Mouse (Mus musculus): Measurements from ENCODE around the gene Phf14. TPM values are rescaled to one million over a fixed set of nuclear protein-coding genes. Genes with fewer than 3 reads are reported as not detected.

Phf14 gene
- polyA plus RNA-seq, 1 experiment from 2014 or later: 133 TPM

DNA sequence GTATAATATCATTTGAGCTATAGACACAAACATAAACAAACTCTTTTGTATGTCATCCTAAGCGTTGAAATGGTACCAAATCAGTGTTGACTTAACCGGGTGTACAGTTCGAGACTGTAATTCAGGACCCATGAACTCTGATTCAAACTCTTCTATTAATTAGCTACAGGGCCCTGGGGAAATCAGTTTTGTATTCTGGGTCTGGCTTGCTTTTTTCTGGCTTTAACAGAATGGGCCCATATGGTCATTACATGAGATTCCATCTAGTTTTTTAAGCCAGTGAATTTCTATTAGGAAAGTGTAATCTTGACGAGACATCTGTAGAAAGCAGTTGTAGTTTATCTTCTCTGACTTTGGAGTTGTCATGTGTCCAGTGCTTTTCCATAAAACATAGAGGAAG, 160.3 kb downstream of the Phf14 start:
- no peak overlapping the region for H3K4me2 ChIP-seq (ENCODE audit: low read length)
- ATAC-seq (ENCODE audit: low FRiP score, low TSS enrichment) (no peak), DNase-seq (peak; percentile 32)
- H3K9me3 ChIP-seq (ENCODE audit: control insufficient read depth, low read length): no peaks in the 10 kb centered on the region
- H3K4me3 ChIP-seq (replicated peaks; ENCODE audit: low read depth, low read length): no peak overlapping the region
- H3K4me1 ChIP-seq (ENCODE audit: control insufficient read depth, insufficient read depth, low read length): no peaks in the 10 kb centered on the region
- H3K36me3 ChIP-seq (ENCODE audit: control insufficient read depth, insufficient read depth, low read length): peaks cover 7% of the 10 kb centered on the region; the same call in 1 of the 2 replicates
- no peak overlapping the region for H3K27ac ChIP-seq (replicated peaks; ENCODE audit: low read depth, low read length)
- H3K27me3 ChIP-seq (ENCODE audit: control insufficient read depth, insufficient read depth, low read length): no peaks in the 10 kb centered on the region
- WGBS: 66% methylated on average over 4 of the region's 4 CpGs
- H3K9ac ChIP-seq (replicated peaks; ENCODE audit: low read length): no peak overlapping the region

- ATAC-seq (ENCODE audit: low FRiP score, low TSS enrichment) (no peak), DNase-seq (no peak)
- H3K27me3 ChIP-seq (ENCODE audit: control insufficient read depth, insufficient read depth, low read length): no peaks in the 10 kb centered on the region
- no peak overlapping the region for H3K4me3 ChIP-seq (replicated peaks; ENCODE audit: low read depth, low read length)
- H3K9me3 ChIP-seq (ENCODE audit: control insufficient read depth, low read length): no peaks in the 10 kb centered on the region
- H3K27ac ChIP-seq (replicated peaks; ENCODE audit: low read depth, low read length): no peak overlapping the region
- 96% methylated on average over 2 of the region's 2 CpGs for WGBS
- no peaks in the 10 kb centered on the region for H3K4me1 ChIP-seq (ENCODE audit: control insufficient read depth, insufficient read depth, low read length)
- no peak overlapping the region for H3K9ac ChIP-seq (replicated peaks; ENCODE audit: low read length)
- no peak overlapping the region for H3K4me2 ChIP-seq (ENCODE audit: low read length)
- H3K36me3 ChIP-seq (ENCODE audit: control insufficient read depth, insufficient read depth, low read length): 0 out of 2 replicates have a peak, but pooled peaks cover 5% of the 10 kb centered on the region
Observed at GRCm38 (mm10) chr6:12069357-12069756, 161.7 kb downstream of the Phf14 start.

GRCm38 (mm10) chr6:12074599-12074998, 167.0 kb downstream of the Phf14 start:
- Histone ChIP-seq H3K27ac (replicated peaks; ENCODE audit: low read depth, low read length) (no peak overlapping the region), H3K9ac (replicated peaks; ENCODE audit: low read length) (no peak overlapping the region), H3K4me2 (ENCODE audit: low read length) (no peak overlapping the region), H3K27me3 (ENCODE audit: control insufficient read depth, insufficient read depth, low read length) (no peaks in the 10 kb centered on the region), H3K9me3 (ENCODE audit: control insufficient read depth, low read length) (no peaks in the 10 kb centered on the region), H3K4me1 (ENCODE audit: control insufficient read depth, insufficient read depth, low read length) (no peaks in the 10 kb centered on the region), H3K4me3 (replicated peaks; ENCODE audit: low read depth, low read length) (no peak overlapping the region), H3K36me3 (ENCODE audit: control insufficient read depth, insufficient read depth, low read length) (no peaks in the 10 kb centered on the region)
- DNase-seq (no peak), ATAC-seq (ENCODE audit: low FRiP score, low TSS enrichment) (no peak)
- 90% methylated on average over 5 of the region's 5 CpGs for WGBS

DNA sequence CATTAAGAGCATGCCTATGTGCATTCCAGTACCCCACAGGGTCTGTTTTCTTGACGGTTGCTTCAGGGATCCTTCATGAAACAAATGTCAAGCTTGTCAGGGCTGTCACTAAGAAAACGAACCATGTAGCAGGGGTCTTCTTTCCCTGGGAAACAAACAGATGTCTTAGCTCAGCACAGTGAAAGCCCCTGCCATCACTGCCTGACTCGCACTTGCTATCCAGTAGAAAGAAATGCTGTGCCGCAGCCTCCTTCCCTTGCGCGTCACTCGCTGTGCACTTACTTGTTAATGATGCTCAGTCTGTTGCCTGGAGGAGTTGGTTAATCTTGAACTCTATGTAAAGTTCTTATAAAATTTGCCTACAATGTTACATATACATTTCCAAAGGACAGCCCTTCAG, 169.7 kb downstream of the Phf14 start:
- Histone ChIP-seq H3K27ac (replicated peaks; ENCODE audit: low read depth, low read length) (no peak overlapping the region), H3K36me3 (ENCODE audit: control insufficient read depth, insufficient read depth, low read length) (peaks cover 8% of the 10 kb centered on the region), H3K9ac (replicated peaks; ENCODE audit: low read length) (no peak overlapping the region), H3K27me3 (ENCODE audit: control insufficient read depth, insufficient read depth, low read length) (no peaks in the 10 kb centered on the region), H3K4me1 (ENCODE audit: control insufficient read depth, insufficient read depth, low read length) (no peaks in the 10 kb centered on the region), H3K4me3 (replicated peaks; ENCODE audit: low read depth, low read length) (no peak overlapping the region), H3K9me3 (ENCODE audit: control insufficient read depth, low read length) (no peaks in the 10 kb centered on the region), H3K4me2 (ENCODE audit: low read length) (no peak overlapping the region)
- no peak for DNase-seq
- 68% methylated on average over 7 of the region's 7 CpGs for WGBS
- ATAC-seq (ENCODE audit: low FRiP score, low TSS enrichment): no peak

DNA sequence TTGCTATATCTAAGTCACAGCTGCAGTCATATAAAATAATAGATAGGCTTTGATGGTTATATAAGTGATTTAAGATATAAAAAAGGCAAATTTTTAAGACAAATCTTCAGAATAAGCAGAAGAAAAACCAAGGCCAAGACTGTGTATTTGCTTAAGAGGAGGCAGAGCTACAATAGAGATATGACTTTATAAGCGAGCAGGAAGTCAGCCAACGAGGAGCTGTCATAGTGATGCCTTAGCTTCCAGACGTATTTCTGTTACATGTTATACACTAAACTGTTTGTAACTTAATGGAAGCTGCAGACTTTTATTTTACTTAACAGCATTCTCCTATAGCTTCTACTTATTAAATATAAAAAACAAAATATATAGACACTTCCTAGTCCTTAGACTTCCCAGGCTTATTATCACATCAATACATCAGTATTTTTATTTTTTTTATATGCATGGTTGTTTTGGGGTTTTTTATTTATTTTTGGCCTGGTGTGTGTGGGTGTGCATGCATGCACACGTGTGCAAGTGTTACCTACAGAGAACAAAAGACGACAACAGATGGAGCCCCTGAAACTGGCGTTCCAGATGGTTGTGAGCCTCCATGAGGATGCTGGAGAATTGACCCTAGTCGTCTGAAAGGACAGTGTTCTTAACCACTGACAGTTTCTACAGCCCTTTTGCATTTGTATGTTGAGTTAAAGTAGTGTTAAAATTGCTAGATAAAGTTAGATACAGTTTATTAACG, 170.4 kb downstream of the Phf14 start:
- no peak overlapping the region for H3K4me2 ChIP-seq (ENCODE audit: low read length)
- DNase-seq: no peak
- H3K27me3 ChIP-seq (ENCODE audit: control insufficient read depth, insufficient read depth, low read length): no peaks in the 10 kb centered on the region
- peaks cover 8% of the 10 kb centered on the region for H3K36me3 ChIP-seq (ENCODE audit: control insufficient read depth, insufficient read depth, low read length)
- WGBS: 73% methylated on average over 8 of the region's 8 CpGs
- H3K9me3 ChIP-seq (ENCODE audit: control insufficient read depth, low read length): no peaks in the 10 kb centered on the region
- H3K27ac ChIP-seq (replicated peaks; ENCODE audit: low read depth, low read length): no peak overlapping the region
- no peak overlapping the region for H3K9ac ChIP-seq (replicated peaks; ENCODE audit: low read length)
- no peak for ATAC-seq (ENCODE audit: low FRiP score, low TSS enrichment)
- no peaks in the 10 kb centered on the region for H3K4me1 ChIP-seq (ENCODE audit: control insufficient read depth, insufficient read depth, low read length)
- H3K4me3 ChIP-seq (replicated peaks; ENCODE audit: low read depth, low read length): no peak overlapping the region

GRCm38 (mm10) chr6:12079260-12079659, 171.7 kb downstream of the Phf14 start:
- no peak for ATAC-seq (ENCODE audit: low FRiP score, low TSS enrichment)
- Histone ChIP-seq H3K4me3 (replicated peaks; ENCODE audit: low read depth, low read length) (no peak overlapping the region), H3K9ac (replicated peaks; ENCODE audit: low read length) (no peak overlapping the region), H3K4me1 (ENCODE audit: control insufficient read depth, insufficient read depth, low read length) (no peaks in the 10 kb centered on the region), H3K4me2 (ENCODE audit: low read length) (no peak overlapping the region), H3K27me3 (ENCODE audit: control insufficient read depth, insufficient read depth, low read length) (no peaks in the 10 kb centered on the region), H3K36me3 (ENCODE audit: control insufficient read depth, insufficient read depth, low read length) (peaks cover 14% of the 10 kb centered on the region), H3K9me3 (ENCODE audit: control insufficient read depth, low read length) (no peaks in the 10 kb centered on the region), H3K27ac (replicated peaks; ENCODE audit: low read depth, low read length) (no peak overlapping the region)
- 86% methylated on average over 4 of the region's 4 CpGs for WGBS
- DNase-seq: no peak

DNA sequence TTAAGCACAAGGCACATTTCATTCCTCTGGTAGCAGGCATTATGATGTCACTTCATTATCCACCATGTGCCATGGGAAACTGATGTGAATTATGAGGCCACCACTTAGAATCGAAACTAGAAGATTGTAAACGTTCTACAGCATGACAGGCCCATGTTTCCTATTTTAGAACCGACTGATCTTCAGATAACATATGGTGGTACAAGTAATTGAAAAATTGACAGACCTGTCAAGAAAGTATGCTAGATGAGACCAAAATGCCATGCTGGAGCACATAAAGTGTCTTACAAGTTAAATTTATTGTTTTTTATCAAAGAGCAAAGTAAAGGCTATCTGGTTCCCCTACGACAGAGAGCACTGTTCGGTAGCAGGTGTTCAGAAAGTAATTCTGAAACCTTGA, 172.8 kb downstream of the Phf14 start:
- H3K9me3 ChIP-seq (ENCODE audit: control insufficient read depth, low read length): no peaks in the 10 kb centered on the region
- no peaks in the 10 kb centered on the region for H3K27me3 ChIP-seq (ENCODE audit: control insufficient read depth, insufficient read depth, low read length)
- 88% methylated on average over 5 of the region's 5 CpGs for WGBS
- H3K4me2 ChIP-seq (ENCODE audit: low read length): no peak overlapping the region
- ATAC-seq (ENCODE audit: low FRiP score, low TSS enrichment) (no peak), DNase-seq (no peak)
- no peak overlapping the region for H3K4me3 ChIP-seq (replicated peaks; ENCODE audit: low read depth, low read length)
- H3K9ac ChIP-seq (replicated peaks; ENCODE audit: low read length): no peak overlapping the region
- H3K36me3 ChIP-seq (ENCODE audit: control insufficient read depth, insufficient read depth, low read length): peaks cover 14% of the 10 kb centered on the region
- no peak overlapping the region for H3K27ac ChIP-seq (replicated peaks; ENCODE audit: low read depth, low read length)
- H3K4me1 ChIP-seq (ENCODE audit: control insufficient read depth, insufficient read depth, low read length): no peaks in the 10 kb centered on the region

DNA sequence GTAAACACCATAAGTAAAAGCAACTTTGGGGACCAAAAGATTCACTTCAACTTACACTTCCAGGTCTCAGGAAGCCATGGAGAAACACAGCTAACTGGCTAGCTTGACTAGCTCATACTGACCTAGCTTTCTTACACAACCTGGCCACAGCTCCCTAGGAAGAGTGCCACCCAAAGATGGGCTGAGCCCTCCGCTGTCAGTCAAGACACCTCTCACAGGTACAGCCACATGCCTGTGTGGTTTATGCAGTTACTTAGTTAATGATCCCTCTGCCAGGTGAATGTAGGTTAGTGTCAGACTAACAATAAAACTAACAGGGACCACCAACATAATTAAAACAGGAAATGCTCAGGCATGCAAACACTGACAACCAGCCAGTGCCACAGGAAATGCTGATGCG, 174.1 kb downstream of the Phf14 start:
- DNase-seq (no peak), ATAC-seq (ENCODE audit: low FRiP score, low TSS enrichment) (no peak)
- no peak overlapping the region for H3K4me3 ChIP-seq (replicated peaks; ENCODE audit: low read depth, low read length)
- no peak overlapping the region for H3K9ac ChIP-seq (replicated peaks; ENCODE audit: low read length)
- H3K27ac ChIP-seq (replicated peaks; ENCODE audit: low read depth, low read length): no peak overlapping the region
- no peaks in the 10 kb centered on the region for H3K4me1 ChIP-seq (ENCODE audit: control insufficient read depth, insufficient read depth, low read length)
- H3K27me3 ChIP-seq (ENCODE audit: control insufficient read depth, insufficient read depth, low read length): no peaks in the 10 kb centered on the region
- H3K36me3 ChIP-seq (ENCODE audit: control insufficient read depth, insufficient read depth, low read length): peaks cover 14% of the 10 kb centered on the region
- no peaks in the 10 kb centered on the region for H3K9me3 ChIP-seq (ENCODE audit: control insufficient read depth, low read length)
- 93% methylated on average over 2 of the region's 2 CpGs for WGBS
- no peak overlapping the region for H3K4me2 ChIP-seq (ENCODE audit: low read length)

- Histone ChIP-seq H3K4me2 (ENCODE audit: low read length) (no peak overlapping the region), H3K36me3 (ENCODE audit: control insufficient read depth, insufficient read depth, low read length) (peaks cover 14% of the 10 kb centered on the region), H3K4me3 (replicated peaks; ENCODE audit: low read depth, low read length) (no peak overlapping the region), H3K27ac (replicated peaks; ENCODE audit: low read depth, low read length) (no peak overlapping the region), H3K4me1 (ENCODE audit: control insufficient read depth, insufficient read depth, low read length) (no peaks in the 10 kb centered on the region), H3K9ac (replicated peaks; ENCODE audit: low read length) (no peak overlapping the region), H3K27me3 (ENCODE audit: control insufficient read depth, insufficient read depth, low read length) (no peaks in the 10 kb centered on the region), H3K9me3 (ENCODE audit: control insufficient read depth, low read length) (no peaks in the 10 kb centered on the region)
- DNase-seq: no peak
- WGBS: 79% methylated on average over 2 of the region's 2 CpGs
- ATAC-seq (ENCODE audit: low FRiP score, low TSS enrichment): no peak
Observed at GRCm38 (mm10) chr6:12082125-12082524, 174.5 kb downstream of the Phf14 start.

All from midbrain, embryonic 14.5 days (tissue).